14 mouse cellular contexts compared by ENCODE assay signal in genomic region chr5:66967147-66967546, GRCm38 (mm10).
DNase-seq lines count a peak whose midpoint lies in the region; ATAC-seq and TF ChIP-seq lines count a peak whose summit lies in the region.
"Had no signal": no experiment of that assay in that cellular context is flagged by ENCODE, and none has a peak within 500 bp of the region (broad histone marks: within the 10 kb centered on the region; RNA-seq: fewer than 3 reads in every experiment).

No protein-coding gene starts in this region.

- H3K9me3 ChIP-seq in forebrain, embryonic 13.5 days (replicated peaks) = no peaks in the 10 kb centered on the region
- no peaks in the 10 kb centered on the region for H3K9me3 ChIP-seq in forebrain, embryonic 11.5 days (ENCODE audit: control insufficient read depth, low read length)
- no peaks in the 10 kb centered on the region for H3K9me3 ChIP-seq in neural tube, embryonic 11.5 days (ENCODE audit: control insufficient read depth, low read length)
- H3K9me3 ChIP-seq in limb, embryonic 13.5 days = no peaks in the 10 kb centered on the region
- H3K9me3 ChIP-seq: neural tube, embryonic 12.5 days had no signal

- no peak overlapping the region for H3K9ac ChIP-seq in forebrain, embryonic 13.5 days
- no peak overlapping the region for H3K9ac ChIP-seq in forebrain, embryonic 11.5 days (ENCODE audit: low read length)
- no peak overlapping the region for H3K9ac ChIP-seq in neural tube, embryonic 11.5 days (ENCODE audit: low read length)
- H3K9ac ChIP-seq in limb, embryonic 13.5 days = no peak overlapping the region
- H3K9ac ChIP-seq: neural tube, embryonic 12.5 days had no signal

- 81% methylated on average over 2 of the region's 2 CpGs for WGBS in forebrain, embryonic 13.5 days
- 77% methylated on average over 2 of the region's 2 CpGs for WGBS in forebrain, embryonic 11.5 days
- WGBS in neural tube, embryonic 11.5 days = 40% methylated on average over 2 of the region's 2 CpGs
- WGBS in limb, embryonic 13.5 days = 51% methylated on average over 2 of the region's 2 CpGs
- 55% methylated on average over 2 of the region's 2 CpGs for WGBS in olfactory bulb, adult 2 months

- no peaks in the 10 kb centered on the region for H3K36me3 ChIP-seq in forebrain, embryonic 13.5 days (ENCODE audit: poor library complexity, severe bottlenecking)
- H3K36me3 ChIP-seq in forebrain, embryonic 11.5 days (ENCODE audit: control insufficient read depth, insufficient read depth, low read length) = no peaks in the 10 kb centered on the region
- no peaks in the 10 kb centered on the region for H3K36me3 ChIP-seq in neural tube, embryonic 11.5 days (ENCODE audit: control insufficient read depth, insufficient read depth, low read length)
- H3K36me3 ChIP-seq in limb, embryonic 13.5 days = no peaks in the 10 kb centered on the region
- H3K36me3 ChIP-seq: neural tube, embryonic 12.5 days had no signal

- peak overlapping the region; percentile 56; the same call in 1 of the 2 replicates for H3K4me2 ChIP-seq in forebrain, embryonic 13.5 days
- H3K4me2 ChIP-seq in forebrain, embryonic 11.5 days (ENCODE audit: low read depth, low read length, severe bottlenecking) = no peak overlapping the region
- no peak overlapping the region for H3K4me2 ChIP-seq in neural tube, embryonic 11.5 days (ENCODE audit: low read depth)
- peak overlapping the region; percentile 61; the same call in 1 of the 2 replicates for H3K4me2 ChIP-seq in limb, embryonic 13.5 days (replicated peaks)

- peaks cover 28% of the 10 kb centered on the region for H3K4me1 ChIP-seq in forebrain, embryonic 13.5 days
- peaks cover 16% of the 10 kb centered on the region for H3K4me1 ChIP-seq in forebrain, embryonic 11.5 days (replicated peaks; ENCODE audit: control insufficient read depth, insufficient read depth, low read length)
- H3K4me1 ChIP-seq in neural tube, embryonic 11.5 days (ENCODE audit: control insufficient read depth, insufficient read depth, low read length) = peaks cover 36% of the 10 kb centered on the region
- peaks cover 52% of the 10 kb centered on the region for H3K4me1 ChIP-seq in limb, embryonic 13.5 days
- H3K4me1 ChIP-seq in olfactory bulb, adult 2 months (ENCODE audit: control insufficient read depth, insufficient read depth, low read length) = peaks cover 17% of the 10 kb centered on the region

- DNase-seq in forebrain, embryonic 11.5 days (ENCODE audit: low spot score) = no peak
- DNase-seq in neural tube, embryonic 11.5 days (ENCODE audit: low spot score) = no peak
- no peak for DNase-seq in neural tube, embryonic 10.5 days (ENCODE audit: extremely low spot score, low spot score)
- DNase-seq in spleen, postnatal 14 days (ENCODE audit: low spot score in 2 of 2) = no peak
- DNase-seq in spleen, adult 12 weeks (ENCODE audit: low spot score) = no peak
- DNase-seq: adrenal gland, postnatal 25 days; heart, postnatal 14 days; lung, adult 18-20 months; thymus, postnatal 36 days had no signal

- peak overlapping the region; percentile 73; the same call in 1 of the 2 replicates for H3K27ac ChIP-seq in forebrain, embryonic 13.5 days
- H3K27ac ChIP-seq in forebrain, embryonic 11.5 days (ENCODE audit: low read depth, low read length) = no peak overlapping the region
- H3K27ac ChIP-seq in neural tube, embryonic 11.5 days (ENCODE audit: low read depth, low read length) = peak overlapping the region; percentile 73; the same call in 1 of the 2 replicates
- 0 out of 2 replicates have a peak overlapping the region, but pooled peaks have one; percentile 90 for H3K27ac ChIP-seq in limb, embryonic 13.5 days
- peak overlapping the region; percentile 83 for H3K27ac ChIP-seq in olfactory bulb, adult 2 months (ENCODE audit: insufficient read depth, low read depth, low read length)

- no peak for TF ChIP-seq POLR2A in olfactory bulb, adult 2 months (IDR thresholded peaks at IDR 0.05; ENCODE audit: insufficient read depth, low read depth, low read length)

- no peaks in the 10 kb centered on the region for H3K27me3 ChIP-seq in forebrain, embryonic 13.5 days
- H3K27me3 ChIP-seq in forebrain, embryonic 11.5 days (ENCODE audit: control insufficient read depth, insufficient read depth, low read length) = no peaks in the 10 kb centered on the region
- no peaks in the 10 kb centered on the region for H3K27me3 ChIP-seq in neural tube, embryonic 11.5 days (ENCODE audit: control insufficient read depth, insufficient read depth, low read length)
- no peaks in the 10 kb centered on the region for H3K27me3 ChIP-seq in limb, embryonic 13.5 days
- H3K27me3 ChIP-seq: neural tube, embryonic 12.5 days had no signal

- no peak for TF ChIP-seq CTCF in olfactory bulb, adult 2 months (IDR thresholded peaks at IDR 0.05; ENCODE audit: insufficient read depth, low read depth, low read length)

- no peak for ATAC-seq in forebrain, embryonic 13.5 days
- ATAC-seq in forebrain, embryonic 11.5 days (replicated peaks; ENCODE audit: low FRiP score) = no peak
- no peak for ATAC-seq in neural tube, embryonic 11.5 days (ENCODE audit: insufficient read depth, low FRiP score, low TSS enrichment)
- no peak for ATAC-seq in limb, embryonic 13.5 days (ENCODE audit: low FRiP score, low read depth)
- ATAC-seq: intestine, postnatal 0 days had no signal

- H3K4me3 ChIP-seq in forebrain, embryonic 13.5 days = no peak overlapping the region
- H3K4me3 ChIP-seq in forebrain, embryonic 11.5 days (ENCODE audit: low read depth, low read length) = no peak overlapping the region
- no peak overlapping the region for H3K4me3 ChIP-seq in neural tube, embryonic 11.5 days (ENCODE audit: low read depth, low read length)
- no peak overlapping the region for H3K4me3 ChIP-seq in limb, embryonic 13.5 days
- H3K4me3 ChIP-seq in olfactory bulb, adult 2 months (ENCODE audit: insufficient read depth, low read depth, low read length) = no peak overlapping the region
- H3K4me3 ChIP-seq: neural tube, embryonic 12.5 days had no signal

Comparison
In these comparisons a context has a peak if more than half of its experiments do, and no peak if none do; other contexts are left out.
1. H3K4me2 ChIP-seq: peak in forebrain, embryonic 13.5 days (single experiment) and limb, embryonic 13.5 days (single experiment); none in forebrain, embryonic 11.5 days (single experiment) and neural tube, embryonic 11.5 days (single experiment).